Mouse (Mus musculus) CD4-positive naive resting alpha-beta T cell, adult 57 days (primary cell): ENCODE data around the gene Oxtr. TPM values are rescaled to one million over a fixed set of nuclear protein-coding genes. Genes with fewer than 3 reads are reported as not detected.

ENCODE experiments used
- total RNA-seq: library from RNA; stranded (reverse); gene quantifications from one replicate; pipeline ENCODE4 v1.2.4, GENCODE M21; 2023

Oxtr gene
- not detected for total RNA-seq

DNA sequence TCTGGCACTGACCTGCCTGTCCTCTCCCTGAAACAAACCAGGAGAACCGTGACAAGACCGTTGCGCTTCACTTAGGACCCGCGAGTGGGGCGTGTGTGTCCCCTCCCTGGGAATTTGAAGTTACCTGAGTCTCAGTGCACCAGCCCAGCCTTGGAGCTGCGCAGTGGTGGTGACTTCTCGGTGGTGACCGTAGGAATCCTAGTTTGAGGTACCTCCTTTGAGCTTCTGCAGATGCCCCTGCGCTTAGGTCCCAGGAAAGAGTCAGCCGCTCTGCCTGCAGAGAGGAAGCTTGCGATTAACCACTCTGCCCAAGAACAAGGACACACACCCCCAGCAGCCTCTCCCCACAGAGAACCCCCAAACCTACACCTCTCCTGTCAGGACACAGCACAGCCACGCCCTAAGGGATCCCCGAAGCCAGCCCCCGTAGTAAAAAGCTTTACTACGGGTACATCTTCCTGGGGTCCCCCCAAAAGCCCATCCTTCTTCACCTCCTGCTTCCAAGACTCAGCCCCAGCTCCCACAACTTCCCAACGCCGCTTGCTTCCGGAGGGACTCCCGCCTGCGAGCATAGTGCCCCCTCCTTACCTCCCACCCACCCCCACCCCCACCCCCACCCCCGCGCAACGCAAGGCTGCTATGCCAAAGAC is at the start of gene Oxtr:
Gene Oxtr, minus strand, starts transcription at position 34 of the 650 bp plus-strand sequence.

DNA sequence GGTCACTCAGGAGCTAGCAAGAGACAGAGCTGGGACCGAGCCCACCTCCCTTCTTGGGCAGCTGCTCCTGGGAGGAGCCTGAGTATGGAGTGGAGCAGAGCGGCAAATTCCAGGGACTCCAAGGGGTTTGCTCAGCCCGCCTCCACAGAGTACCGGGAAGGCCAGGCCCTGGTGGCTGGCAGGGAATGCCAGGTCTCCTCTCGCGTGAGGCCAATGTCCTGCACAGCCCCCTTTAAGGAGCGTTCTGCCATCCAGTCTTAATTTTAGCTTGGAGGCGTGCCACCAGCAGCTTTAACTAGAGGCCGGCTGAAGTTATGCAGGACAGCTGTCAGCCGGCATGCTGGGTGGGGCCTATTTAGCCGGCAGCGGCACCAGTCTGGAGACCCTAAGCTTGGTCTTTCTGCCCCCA is 30.4 kb downstream of the Oxtr start, which contains the start of gene Cav3:
Gene Cav3, plus strand, starts transcription at position 165 of the 409 bp plus-strand sequence.

Other genes starting within 250 kb of the Oxtr start
- gene Lmcd1, start 216.2 kb downstream of the Oxtr start, total RNA-seq, result not detected
- gene Ssu2, start 101.9 kb downstream of the Oxtr start, total RNA-seq, result not detected
- not detected for gene Cav3, start 30.4 kb downstream of the Oxtr start, total RNA-seq
- 22.6 TPM for gene Rad18, start 206.7 kb upstream of the Oxtr start, total RNA-seq